Mouse (Mus musculus): ENCODE results near the gene Fastk. TPM values are rescaled to one million over a fixed set of nuclear protein-coding genes. Genes with fewer than 3 reads are reported as not detected.
A peak's percentile ranks its signal among the peaks of the same experiment; 100 is the strongest.

Gene Fastk
- total RNA-seq (2015) (35.7 and 44.6 TPM in 2 replicates), total RNA-seq (2017) (17.4 and 25.7 TPM in 2 replicates)

- ATAC-seq (replicated peaks; ENCODE audit: poor library complexity), result peak; percentile 71
Observed at GRCm38 (mm10) chr5:24444746-24445427, at the start of gene Fastk. Gene Fastk (minus strand): TSS chr5:24445287.

- no peak for ATAC-seq (replicated peaks; ENCODE audit: poor library complexity)
Observed at GRCm38 (mm10) chr5:24492546-24493285, 47.6 kb upstream of the Fastk start.

DNA sequence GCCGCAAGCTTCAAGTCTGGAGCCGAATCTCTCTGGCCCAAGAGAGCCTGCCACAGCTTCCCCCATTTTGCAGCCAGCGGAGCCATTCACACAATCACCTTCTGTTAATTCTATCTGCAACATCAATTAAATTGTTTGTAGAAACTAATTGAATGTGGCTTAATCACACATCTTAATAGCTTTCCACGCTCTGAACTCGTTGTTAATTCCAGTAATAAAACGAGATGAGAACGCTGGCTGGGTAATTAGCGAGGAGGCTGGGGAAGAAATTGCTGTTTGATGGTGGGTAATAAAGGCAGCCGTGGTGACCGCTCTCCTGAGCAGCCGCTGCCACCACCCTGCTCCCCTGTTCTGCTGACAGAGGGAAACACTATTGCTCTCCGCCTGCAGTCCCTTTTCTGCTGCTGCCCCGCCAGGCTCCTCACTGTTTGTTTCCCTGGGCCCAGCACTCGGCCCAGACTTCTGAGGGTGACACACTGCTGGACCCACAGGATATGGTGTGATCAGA lies 45.4 kb upstream of the Fastk start:
- no peak for ATAC-seq (replicated peaks; ENCODE audit: poor library complexity)

DNA sequence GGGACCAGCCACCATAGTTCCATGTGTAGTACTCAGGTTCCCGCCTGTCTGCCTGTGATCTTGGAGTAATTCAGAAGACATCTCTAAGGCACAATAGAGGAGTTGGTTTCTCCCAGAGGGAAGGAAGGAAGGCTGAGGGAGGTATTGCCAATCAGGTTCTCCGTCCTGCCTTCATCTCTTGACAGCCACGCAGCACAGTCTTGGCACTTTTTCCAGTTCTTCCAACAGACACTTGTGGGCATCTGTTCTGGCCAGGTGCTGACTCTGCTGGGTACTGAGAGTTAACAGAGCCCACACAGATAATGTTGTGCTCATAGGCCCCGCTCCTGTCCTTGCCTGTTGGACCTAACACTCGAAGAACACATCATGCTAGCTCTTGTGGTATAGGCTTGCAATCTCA lies 41.7 kb upstream of the Fastk start:
- ATAC-seq (replicated peaks; ENCODE audit: poor library complexity), result no peak

GRCm38 (mm10) chr5:24486097-24486496 lies 41.0 kb upstream of the Fastk start:
- peak; percentile 72 for ATAC-seq (replicated peaks; ENCODE audit: poor library complexity)

DNA sequence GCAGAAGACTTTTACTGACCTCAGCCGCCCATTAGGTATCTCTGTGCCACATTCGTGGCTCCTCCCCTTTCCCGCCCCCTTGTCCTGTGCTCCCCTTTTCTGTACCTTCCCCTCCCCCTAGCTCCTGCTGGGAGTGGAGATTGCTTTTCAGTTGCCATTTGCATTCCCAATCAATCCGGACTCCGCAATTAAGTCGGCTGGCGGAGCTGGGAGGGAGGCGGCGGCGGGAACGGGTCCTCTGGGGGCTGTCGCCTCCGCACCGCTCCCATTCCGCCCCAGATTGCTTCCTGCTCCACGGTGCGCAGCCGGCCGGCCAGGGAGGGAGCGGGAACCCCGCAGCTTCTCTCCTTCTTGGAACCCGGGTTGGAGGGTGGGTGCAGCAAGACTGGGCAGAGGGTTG lies 39.9 kb upstream of the Fastk start:
- ATAC-seq (replicated peaks; ENCODE audit: poor library complexity), result no peak

DNA sequence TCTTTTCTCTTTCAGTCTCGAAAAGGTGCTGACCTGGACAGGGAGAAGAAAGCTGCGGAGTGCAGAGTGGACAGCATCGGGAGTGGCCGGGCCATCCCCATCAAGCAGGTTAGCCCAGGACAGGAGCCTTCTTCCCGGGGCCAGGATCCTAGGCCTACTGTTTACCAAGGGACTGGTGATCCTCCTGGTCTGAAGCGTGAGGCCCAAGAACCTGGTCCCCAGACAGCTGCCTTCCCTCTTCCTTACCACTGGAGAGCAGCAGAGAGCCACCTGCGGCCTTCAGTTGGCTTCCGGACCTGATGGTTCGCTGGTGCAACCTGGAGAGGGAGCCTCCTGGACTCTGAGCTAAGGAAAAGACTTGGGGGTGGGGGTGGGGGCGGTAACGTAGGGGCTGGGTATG lies 38.2 kb upstream of the Fastk start:
- peak; percentile 86 for ATAC-seq (replicated peaks; ENCODE audit: poor library complexity)

- no peak for ATAC-seq (replicated peaks; ENCODE audit: poor library complexity)
Observed at GRCm38 (mm10) chr5:24482247-24483079, 37.4 kb upstream of the Fastk start.

- ATAC-seq (replicated peaks; ENCODE audit: poor library complexity), result peak; percentile 45
Observed at GRCm38 (mm10) chr5:24481647-24482046, 36.6 kb upstream of the Fastk start.

DNA sequence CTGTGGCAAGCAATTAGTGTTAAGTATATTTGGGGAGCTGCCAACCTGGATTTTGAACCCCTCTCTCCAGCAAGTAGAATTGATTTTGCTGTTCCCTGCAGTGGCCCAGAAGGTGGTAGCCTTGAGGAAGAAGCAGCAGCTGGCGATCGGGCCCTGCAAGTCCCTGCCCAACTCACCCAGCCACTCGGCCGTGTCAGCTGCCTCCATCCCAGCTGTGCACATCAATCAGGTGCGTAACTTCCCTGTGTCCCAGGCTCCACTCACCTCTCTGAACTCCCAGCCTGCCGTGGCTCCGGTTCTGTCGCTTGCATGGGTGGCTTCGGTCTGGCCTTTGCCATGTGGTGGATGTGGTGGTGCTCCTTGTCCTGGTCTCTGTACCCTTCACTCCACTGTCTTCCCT lies 32.8 kb upstream of the Fastk start:
- no peak for ATAC-seq (replicated peaks; ENCODE audit: poor library complexity)

DNA sequence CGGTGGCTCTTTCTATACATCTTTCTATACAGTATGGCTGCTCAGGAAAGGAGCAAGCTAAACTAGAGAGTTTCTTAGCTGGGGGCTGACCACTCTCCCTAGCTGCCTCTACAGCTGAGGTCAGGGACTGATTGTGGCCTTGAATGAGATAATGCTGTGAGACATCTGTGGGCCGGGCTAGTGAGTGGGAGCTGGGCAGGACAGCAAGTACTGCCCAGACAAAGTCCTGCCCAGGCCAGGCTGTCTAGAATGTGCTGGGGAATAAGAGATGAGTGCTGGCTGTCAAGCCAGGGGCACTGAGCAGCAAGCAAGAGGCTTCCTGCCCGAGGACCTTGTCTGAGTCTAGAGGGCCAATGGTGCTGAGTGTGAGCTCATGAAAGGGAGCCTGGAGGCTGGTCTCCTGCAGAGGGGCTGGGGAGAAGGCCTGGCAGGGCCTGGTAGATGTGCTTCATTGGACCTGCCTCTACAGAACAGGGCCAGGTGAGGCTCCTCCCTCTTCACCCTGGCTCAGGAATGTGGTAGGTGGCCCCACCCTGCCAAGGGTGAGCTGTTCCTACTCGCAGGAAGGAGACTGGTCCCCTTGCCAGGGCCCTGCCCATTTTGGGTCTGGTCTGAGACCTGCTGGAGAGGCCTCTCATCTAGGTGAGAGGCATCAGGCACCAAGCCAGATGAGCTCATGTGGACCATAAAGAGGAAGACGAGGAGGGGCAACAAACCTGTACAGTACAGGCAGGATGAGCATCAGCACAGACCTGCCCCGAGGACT lies 30.6 kb upstream of the Fastk start:
- no peak for ATAC-seq (replicated peaks; ENCODE audit: poor library complexity)

DNA sequence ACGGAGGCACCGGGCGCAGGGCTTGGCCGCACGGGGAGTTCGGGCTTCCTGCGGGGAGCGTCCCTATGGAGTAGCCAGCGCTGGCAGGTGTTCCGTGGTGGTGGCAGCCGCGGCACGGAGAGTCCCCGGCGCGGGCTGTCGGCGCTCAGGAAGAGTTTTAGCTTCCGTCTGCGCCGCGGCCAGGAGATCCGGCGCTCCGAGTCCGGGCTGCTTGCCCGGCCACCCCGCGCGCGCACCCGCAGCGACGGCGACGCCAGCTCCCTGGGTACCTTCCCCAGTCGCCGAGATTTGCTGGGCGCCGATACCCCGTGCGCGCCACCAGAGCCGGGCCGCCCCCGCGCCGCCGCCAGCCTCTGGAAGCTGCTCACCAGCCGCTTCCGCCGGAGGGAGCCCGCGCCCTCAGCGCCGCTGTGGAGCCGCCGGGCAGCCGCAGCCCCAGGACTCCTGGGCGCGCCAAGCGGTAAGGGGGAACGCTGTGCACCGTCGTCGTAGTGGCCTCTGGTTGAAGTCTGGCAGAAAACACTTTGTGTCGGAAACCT lies 29.7 kb upstream of the Fastk start:
- ATAC-seq (replicated peaks; ENCODE audit: poor library complexity), result 0 out of 2 replicates have a peak, but pooled peaks have one; percentile 35

- no peak for ATAC-seq (replicated peaks; ENCODE audit: poor library complexity)
Observed at GRCm38 (mm10) chr5:24474025-24474722, 29.1 kb upstream of the Fastk start.

- peak; percentile 53 for ATAC-seq (replicated peaks; ENCODE audit: poor library complexity)
Observed at GRCm38 (mm10) chr5:24472884-24473619, 28.0 kb upstream of the Fastk start.

DNA sequence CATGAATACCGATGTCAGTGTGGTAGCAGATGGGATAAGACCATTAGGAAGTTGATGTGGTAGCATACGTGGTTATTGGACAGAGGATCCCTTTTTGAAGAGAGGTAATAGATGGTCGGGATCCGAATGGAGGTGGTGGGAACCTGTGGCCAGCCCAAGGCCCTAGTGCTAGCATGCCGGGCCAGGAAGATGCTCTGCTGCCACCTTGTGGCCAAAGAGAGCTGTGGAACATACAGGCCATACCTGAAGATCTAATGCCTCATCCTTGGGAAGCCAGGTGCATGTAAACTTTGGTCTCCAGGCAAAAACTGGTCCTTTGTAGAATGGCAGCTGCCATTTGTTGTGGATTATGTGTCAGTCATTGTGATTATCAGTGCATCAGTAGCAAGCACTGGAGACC lies 25.5 kb upstream of the Fastk start:
- ATAC-seq (replicated peaks; ENCODE audit: poor library complexity), result peak; percentile 83

- ATAC-seq (replicated peaks; ENCODE audit: poor library complexity), result no peak
Observed at GRCm38 (mm10) chr5:24466762-24467161, 21.7 kb upstream of the Fastk start.

DNA sequence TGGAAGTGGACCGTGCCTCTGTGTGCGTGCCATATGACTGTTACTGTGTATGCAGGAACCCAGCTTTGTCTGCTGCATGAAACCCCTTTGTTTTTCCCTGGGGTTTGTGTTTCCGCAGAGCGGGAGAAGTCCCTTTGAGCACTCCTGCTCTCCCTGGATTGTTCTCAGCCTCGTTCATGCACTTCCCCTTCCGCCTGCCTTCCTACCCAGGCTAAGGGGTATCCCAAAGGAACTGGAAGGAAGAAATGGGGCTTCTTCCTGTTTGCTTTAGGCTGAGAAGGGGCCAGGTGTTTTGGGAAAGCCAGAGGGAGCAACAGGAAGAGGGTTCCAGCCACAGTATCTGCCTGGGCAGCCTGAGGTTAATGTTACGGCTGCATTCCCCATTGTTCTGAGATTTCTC lies 10.5 kb upstream of the Fastk start:
- ATAC-seq (replicated peaks; ENCODE audit: poor library complexity), result no peak

GRCm38 (mm10) chr5:24455076-24455475 lies 10.0 kb upstream of the Fastk start:
- no peak for ATAC-seq (replicated peaks; ENCODE audit: poor library complexity)

DNA sequence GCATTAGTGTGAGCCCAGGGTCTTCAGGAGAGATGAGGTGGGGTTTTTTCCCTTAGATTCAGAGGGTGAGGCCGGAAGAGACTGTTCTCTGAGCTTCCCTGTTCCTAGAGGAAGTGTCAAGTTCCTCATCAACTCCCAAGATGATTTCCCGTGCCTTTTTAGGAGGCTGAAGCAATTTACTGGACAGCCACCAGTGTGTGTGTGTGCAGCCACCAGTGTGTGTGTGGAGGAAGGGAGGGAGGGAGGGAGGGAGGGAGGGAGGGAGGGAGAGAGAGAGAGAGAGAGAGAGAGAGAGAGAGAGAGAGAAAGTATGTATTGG lies 8.9 kb upstream of the Fastk start:
- ATAC-seq (replicated peaks; ENCODE audit: poor library complexity), result no peak

Data from megakaryocyte progenitor cell, adult 5-6 weeks (primary cell).